Mouse (Mus musculus): ENCODE results near the gene Srsf4.

Srsf4 gene

GRCm38 (mm10) chr4:131914891-131915469, 41.6 kb downstream of the Srsf4 start:
- no peak for DNase-seq (ENCODE audit: low read depth, low spot score)

GRCm38 (mm10) chr4:131915821-131916328, 42.5 kb downstream of the Srsf4 start:
- no peak for DNase-seq (ENCODE audit: low read depth, low spot score)

DNA sequence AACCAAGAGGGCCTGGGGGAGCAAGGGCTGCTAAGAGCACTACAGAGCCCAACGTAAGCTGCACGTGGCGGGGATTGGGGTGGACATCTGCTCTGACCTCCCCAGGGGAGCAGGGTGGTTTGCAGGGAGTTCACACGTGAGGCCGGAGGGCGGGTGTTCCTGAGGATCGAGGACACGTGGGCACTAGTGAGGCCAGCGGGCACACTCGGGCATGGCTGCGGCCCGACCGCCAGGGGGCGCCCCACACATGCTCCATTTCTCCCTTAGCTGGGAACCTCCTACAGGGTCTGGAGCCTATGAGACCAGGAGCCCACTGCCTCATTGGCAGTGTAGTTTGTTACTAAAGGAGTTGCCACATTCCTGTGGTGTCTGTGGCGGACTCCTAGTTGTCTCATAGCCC, 43.0 kb downstream of the Srsf4 start:
- peak; percentile 81 for DNase-seq (ENCODE audit: low read depth, low spot score)

DNA sequence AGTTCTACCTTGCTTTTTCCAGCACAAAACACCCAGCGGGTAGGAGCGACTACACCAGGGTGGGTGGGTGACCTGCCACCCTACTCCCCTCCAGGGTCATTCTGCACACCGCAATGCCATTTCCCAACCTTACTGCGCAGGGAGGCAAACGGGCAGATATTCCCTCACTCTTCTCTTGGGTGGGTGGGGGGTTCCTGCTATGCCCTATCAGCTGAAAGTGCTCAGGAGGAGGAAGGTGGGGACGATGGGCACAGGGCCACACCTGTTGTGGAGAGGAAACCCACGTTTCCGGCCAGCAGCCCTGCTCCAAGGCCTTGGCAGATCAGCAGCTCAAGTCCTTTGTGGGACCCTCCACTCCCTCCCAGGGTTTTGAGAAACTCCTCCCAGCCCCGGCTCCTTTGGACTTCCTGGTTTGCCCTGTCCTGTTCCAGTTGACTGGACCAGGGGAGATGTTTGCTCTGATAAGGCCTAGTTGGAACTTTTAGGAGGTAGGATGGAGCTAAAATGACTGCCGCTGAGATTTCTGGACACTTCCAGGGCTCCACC, 43.7 kb downstream of the Srsf4 start:
- DNase-seq (ENCODE audit: low read depth, low spot score), result no peak

DNA sequence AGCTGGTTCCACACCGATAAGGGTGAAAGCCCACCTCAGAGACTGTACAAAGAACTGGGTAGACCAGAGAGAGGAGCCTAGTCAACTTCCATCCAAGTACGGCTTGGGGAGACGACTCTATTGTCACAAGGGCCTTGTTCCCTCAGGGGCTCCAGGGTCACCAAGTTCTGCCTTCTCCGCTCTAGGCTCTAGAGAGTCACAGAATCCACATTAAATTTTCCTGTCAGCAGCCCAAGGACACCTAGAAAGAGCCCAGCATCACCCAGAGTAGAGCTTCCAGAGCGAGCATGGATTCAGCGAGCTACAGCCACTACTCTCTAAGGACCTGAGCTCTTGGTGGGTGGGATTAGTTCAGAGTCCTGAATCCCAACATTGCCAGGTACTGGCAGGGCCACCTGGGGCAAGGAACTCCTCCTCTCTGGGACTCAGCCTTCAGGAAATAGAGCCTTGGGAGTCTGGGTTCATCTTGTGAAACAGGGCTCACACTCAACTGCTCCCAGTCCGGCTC, 44.7 kb downstream of the Srsf4 start:
- DNase-seq (ENCODE audit: low read depth, low spot score), result no peak

DNA sequence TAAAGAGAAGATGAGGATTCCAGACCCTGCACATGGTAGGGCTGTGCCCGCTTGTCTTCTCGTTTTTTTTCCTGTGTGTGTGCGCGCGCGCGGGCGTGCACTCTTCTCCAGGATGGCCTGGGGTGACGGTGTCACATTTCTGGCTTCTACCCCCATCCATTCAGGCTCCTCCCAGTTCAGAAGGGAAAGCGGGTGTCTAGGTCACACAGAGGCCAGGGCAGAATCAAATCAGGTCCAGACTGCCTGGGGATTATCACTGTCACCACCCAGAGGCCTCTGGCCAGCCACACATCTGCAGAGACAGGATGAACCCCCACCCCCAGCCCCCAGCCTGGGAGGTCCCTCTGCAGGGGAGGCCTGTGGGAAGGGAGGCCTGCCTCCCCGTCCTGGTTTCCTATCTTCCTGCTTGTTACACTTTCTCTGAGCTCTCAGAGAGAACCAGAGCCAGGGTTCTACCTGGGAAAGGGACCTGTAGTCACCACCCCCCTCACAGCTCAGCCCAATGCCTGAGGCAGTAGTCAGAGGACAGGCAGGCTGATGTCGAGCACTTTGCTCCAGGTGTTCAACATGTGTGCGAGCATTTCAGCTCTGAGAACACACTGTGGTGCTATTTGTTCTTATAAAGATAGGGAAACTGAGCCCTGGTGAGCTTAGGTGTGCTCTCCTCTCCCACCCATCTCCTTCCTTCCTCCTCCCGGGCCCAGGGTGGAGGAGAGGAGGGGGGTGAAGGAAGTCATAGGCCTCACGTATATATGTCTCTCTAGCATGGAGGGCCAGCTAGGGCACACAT, 45.5 kb downstream of the Srsf4 start:
- no peak for DNase-seq (ENCODE audit: low read depth, low spot score)

- no peak for DNase-seq (ENCODE audit: low read depth, low spot score)
These were observed 46.2 kb downstream of the Srsf4 start for GRCm38 (mm10) chr4:131919506-131920140.

- peak; percentile 24 for DNase-seq (ENCODE audit: low read depth, low spot score)
These were observed 46.8 kb downstream of the Srsf4 start for GRCm38 (mm10) chr4:131920141-131920594.

DNA sequence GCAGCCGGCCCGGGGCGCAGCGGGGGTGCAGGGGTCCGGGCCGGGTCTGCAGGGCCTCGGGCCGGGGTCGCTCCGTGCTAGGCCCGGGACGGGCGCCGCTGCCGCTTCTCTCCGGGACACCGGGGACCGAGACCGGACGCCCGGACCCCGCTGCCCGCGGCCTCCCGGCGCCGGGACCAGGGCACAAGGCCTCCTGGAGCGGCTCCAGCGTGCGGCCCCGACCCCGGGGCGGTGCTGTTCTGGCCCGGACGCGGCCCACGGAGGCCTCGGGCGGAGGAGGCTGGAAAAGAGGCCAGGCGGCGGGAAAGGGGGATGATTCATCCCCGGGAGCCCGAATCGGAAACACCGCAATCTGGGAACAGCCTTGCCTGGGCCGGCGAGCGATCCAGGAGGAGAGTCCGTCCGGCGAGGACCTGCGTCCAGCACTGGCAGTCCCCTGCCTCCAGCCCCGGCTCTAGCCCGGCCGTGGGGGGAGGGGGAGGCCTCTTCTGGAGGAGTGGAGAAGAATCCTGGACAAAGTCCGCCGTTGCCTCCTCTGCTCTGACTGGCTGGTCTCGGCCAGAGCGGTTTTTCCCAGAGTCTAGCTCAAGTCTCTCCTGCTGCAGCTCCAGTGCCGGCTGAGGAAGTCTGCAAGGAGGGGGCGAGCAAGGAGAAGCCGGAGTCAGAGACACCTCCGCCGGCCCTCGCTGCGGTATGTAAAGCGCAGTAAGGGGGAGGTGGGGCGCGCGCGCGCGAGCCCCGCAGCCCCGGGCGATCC, 47.4 kb downstream of the Srsf4 start:
- peak; percentile 27 for DNase-seq (ENCODE audit: low read depth, low spot score)

GRCm38 (mm10) chr4:131921461-131922346, 48.3 kb downstream of the Srsf4 start, which contains the start of gene Tmem200b:
Gene Tmem200b, plus strand, starts transcription at chr4:131921771.
- peak; percentile 15 for DNase-seq (ENCODE audit: low read depth, low spot score)

- no peak for DNase-seq (ENCODE audit: low read depth, low spot score)
These were observed 49.0 kb downstream of the Srsf4 start for GRCm38 (mm10) chr4:131922404-131922803.

DNA sequence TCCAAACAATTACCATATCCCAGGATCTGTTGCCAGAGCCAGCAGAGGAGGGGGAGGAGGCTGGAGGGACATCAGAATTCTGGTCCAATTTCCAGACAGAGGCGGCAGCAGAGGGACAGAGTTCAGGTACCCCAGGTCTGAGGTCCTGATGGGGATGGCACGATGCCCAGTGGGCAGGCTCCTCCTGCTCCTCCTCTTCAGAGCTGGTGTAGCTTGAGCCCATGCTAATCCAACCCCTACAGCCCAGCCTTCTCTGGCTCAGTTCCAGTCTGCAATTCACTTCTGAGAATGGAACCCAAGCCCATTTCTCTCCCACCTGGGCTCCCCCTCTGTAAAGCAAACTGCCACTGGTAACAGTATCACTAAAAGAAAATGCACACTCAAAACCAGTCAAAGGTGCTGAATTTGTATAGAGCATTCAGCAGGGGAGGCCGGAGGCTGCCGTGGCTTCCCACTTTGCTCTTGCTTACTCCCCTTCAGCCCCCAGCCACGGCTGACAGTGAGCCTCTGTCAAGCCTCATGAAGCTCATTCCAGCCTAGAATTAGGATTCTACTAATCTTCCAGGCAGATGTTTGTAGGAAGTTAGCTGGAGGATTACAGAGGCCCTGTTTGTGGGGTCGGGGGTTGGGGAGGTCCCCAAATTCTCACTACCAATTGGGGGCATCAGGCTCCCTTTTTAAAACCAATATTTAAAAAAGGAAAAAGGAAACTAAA, 50.8 kb downstream of the Srsf4 start:
- DNase-seq (ENCODE audit: low read depth, low spot score), result no peak

- no peak for DNase-seq (ENCODE audit: low read depth, low spot score)
These were observed 55.7 kb downstream of the Srsf4 start for GRCm38 (mm10) chr4:131929146-131929545.

DNA sequence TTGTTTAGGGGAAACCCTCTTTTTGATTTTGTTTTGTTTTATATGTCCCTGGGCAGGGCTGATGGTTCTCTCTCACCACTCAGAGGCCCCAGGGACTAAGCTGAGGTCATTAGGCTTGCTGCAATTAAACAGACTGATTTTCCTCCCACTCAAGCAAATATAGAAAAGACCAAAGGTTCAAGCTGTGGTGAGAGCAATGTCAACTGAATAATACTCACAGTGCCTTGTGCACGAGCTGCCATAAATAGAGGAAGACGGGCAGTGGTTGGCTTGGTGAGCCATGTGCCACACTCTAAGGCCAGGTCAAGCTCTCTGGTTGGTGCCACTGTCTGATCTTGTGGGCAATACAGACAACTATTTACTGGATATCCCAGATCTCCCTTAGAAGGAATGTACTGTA, 66.0 kb downstream of the Srsf4 start:
- no peak for DNase-seq (ENCODE audit: low read depth, low spot score)

DNA sequence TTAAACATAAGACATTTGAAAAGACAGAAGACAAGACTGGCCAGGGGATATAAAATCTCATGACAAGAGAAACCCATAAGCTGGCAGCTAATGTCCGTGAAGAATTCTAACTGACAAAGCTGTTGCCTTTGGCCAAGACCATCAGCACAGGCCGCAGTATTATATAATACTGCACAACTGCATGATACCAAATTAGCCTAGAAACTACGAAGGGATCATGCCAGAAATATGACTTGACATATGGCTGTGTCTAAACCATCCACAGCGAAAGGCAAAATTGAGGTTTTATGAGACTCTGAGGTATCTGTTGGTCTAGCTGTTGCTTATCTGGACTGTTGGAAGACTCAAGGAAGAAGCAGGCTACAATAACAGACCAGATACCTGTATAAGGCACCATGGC, 67.4 kb downstream of the Srsf4 start:
- DNase-seq (ENCODE audit: low read depth, low spot score), result no peak

- DNase-seq (ENCODE audit: low read depth, low spot score), result peak; percentile 5
These were observed 74.4 kb downstream of the Srsf4 start for GRCm38 (mm10) chr4:131947848-131948247.

GRCm38 (mm10) chr4:131949903-131950302, 76.5 kb downstream of the Srsf4 start:
- DNase-seq (ENCODE audit: low read depth, low spot score), result no peak

DNA sequence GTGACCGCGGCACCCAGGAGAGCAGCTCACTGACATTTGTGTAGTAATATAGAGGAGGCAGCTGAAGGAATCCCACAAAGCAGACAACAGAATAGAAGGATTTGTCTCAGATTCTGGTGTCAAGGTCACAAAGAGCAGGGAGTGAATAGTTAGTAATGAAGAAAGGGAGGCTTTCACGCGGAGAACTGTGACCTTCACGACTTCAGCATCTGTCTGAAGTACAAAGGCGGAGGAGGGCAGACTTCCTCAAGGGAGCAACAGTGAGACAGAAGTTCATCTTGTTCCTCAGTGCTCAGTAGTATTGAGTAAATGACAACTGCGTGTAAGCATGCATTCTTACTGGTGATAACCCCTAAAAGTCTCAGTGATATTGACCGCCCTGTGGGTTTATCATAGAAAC, 77.2 kb downstream of the Srsf4 start:
- DNase-seq (ENCODE audit: low read depth, low spot score), result no peak
